Mouse (Mus musculus) heart, postnatal 25 days (tissue): ENCODE data around the gene Yod1. TPM values are rescaled to one million over a fixed set of nuclear protein-coding genes. Genes with fewer than 3 reads are reported as not detected.

Experiments used
- DNase-seq: peaks from one replicate; pipeline ENCODE4 v3.0.0; 2022; ENCODE audit warnings: low spot score
- intact Hi-C: fragments of 180-260 bp; cut with DNase I; formaldehyde crosslinking; loops from one replicate; pipeline ENCODE4 v1.15.1; 2025
- total RNA-seq, 2 experiments: library from RNA; stranded (reverse); gene quantifications; 2 replicates each; pipeline ENCODE4 v1.2.3; 2021

Gene Yod1
- total RNA-seq: 1 to 10 TPM; 4.6 to 5.8 TPM

DNA sequence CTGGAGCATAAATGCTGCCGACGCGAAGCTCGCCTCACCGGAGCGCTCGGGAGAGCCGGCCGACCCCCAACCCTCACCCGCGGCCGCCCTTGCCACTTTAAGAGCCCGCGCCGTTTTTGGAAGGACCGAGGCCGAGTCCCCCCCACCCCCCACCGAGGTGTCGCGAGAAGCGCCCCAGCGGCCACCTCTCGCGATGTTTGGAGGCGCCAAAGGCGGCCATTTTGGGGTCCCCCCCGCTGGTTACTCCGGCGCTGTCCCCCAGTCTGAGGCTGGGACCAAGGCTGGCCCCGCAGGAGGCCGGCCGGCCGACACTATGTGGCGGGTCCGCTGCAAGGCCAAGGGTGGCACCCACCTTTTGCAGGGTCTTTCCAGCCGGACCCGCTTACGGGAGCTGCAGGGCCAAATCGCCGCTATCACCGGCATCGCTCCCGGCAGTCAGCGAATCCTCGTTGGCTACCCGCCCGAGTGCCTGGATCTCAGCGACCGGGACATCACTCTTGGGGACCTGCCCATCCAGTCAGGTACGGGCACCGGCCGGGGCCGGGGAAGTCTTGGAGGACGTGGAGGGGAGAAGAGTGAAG, at the start of gene Yod1:
Yod1 (plus strand) TSS at position 37 of the 581 bp plus-strand sequence.
- DNase-seq: peak; percentile 79
- intact Hi-C loops: loop anchor here (10.0 kb wide), 1 partner anchor 337 kb away; no protein-coding TSS in a partner anchor

DNA sequence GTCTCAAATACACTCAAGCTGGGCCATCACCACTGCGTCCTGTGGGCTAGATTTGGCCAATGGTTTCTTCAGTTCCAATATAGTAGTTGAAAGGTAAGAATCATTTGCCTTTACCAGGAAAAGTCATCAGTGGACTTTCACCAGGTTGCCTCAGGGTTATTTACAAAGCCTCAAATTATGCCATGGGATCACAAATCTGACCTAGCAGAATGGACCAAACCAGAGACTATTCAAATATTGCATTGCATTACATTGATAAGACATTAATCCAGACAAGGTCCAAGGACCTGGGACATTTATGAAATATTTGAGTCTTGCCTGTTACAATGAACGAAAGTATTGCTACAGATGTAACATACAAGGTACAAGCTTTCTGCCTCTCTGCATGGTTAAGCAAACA, 38.6 kb upstream of the Yod1 start:
- no peak for DNase-seq
- intact Hi-C loops: no loop called here

DNA sequence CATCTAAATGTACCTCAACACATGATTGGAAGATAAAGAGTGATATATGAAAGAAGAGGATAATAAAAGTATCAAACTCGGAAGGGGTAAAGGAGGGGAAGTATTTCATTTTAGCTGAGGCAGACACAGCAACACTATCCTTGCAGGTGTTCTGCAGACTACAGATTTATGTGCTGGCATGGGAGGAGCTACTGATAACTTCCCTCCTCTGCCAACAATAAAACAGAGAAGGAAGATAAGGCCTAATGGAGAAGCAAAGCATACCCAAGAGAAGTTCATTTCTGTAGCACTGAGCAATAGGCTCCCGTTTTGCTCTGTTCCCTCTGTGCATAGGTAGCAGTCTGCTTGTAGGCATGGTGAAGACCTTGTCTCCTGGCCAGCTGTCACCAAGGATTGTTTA, 36.1 kb upstream of the Yod1 start:
- intact Hi-C loops: no loop called here
- DNase-seq: no peak

DNA sequence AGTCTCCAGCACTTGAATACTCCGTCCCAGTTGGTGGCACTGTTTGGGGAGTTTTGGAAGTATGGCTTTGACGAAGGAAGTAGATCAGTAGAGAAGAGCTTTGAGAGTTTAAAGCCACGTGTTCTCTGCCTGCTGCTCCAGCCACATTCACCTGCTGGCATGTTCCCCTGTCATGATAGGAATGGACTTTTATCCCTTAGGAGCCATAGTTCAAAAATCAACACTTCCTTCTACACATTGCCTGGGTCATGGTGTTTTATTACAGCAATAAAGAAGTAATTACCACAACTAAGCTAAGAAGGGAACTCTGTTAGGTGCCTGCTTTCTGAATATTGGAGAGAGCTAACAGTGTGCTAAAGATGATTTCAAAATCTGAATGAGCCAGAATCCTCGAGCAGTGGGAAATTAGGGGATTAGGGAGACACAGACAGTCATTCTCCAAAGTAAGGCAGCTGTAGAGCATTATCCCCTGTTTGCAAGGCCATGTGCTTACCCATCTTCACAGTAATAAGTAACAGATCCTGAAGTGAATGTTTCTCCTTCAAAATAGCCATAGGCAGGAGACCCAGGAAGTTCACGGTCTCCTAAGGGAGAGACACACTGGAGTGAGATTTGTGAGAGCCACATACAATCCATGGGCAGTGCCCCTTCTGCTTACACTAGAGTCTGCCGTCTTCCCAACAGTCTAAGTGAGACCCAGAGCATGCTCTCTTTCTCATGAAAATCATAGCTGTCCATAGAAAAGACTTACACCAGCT, 35.3 kb upstream of the Yod1 start:
- DNase-seq: no peak
- intact Hi-C loops: no loop called here

GRCm38 (mm10) chr1:130683905-130684304, 33.2 kb upstream of the Yod1 start:
- DNase-seq: no peak
- intact Hi-C loops: no loop called here

DNA sequence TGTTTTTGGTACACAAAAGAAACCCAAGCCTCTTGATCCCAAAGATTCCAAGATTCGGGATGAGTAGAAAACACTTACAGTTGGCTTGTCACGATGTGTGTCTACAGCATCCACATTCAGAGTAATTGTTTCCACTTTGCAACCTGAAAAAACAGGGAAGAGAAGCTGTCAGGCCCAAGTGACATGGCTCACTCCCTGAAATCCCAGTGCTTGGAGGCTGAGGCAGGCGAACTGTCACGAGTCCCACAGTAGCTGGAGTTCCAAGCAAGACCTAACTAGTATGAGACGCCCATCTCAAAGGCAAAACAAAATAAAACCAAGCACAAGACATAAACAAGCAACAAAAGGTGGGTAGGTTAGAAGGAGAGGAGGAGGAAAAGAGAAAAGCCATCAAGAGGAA, 18.5 kb upstream of the Yod1 start:
- DNase-seq: no peak
- intact Hi-C loops: no loop called here

- DNase-seq: peak; percentile 44
- intact Hi-C loops: no loop called here
These were observed 17.0 kb upstream of the Yod1 start for GRCm38 (mm10) chr1:130699937-130700633.

DNA sequence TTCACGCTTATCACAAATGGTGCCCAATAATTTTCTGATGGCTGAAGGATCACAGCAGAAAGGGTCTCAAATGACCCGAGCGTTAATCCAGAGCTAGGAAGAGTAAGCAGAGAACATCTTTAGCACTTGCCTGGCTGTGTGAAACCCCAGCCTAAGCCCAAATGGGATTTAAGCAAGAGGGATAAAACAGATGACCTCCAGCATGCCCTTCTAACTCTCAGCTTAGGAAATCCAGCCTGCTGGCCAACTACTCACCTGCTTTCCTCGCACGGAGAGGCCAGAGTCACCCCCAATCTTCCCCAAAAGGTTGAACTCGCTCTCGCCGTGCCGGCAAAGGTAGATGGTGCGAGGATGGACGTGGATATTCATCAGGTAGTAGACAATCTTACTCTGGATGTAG, 15.2 kb upstream of the Yod1 start:
- no peak for DNase-seq

GRCm38 (mm10) chr1:130703613-130704012, 13.5 kb upstream of the Yod1 start:
- DNase-seq: no peak
- intact Hi-C loops: no loop called here

More for the DNA sequence above, 15.2 kb upstream of the Yod1 start:
- intact Hi-C loops: no loop called here

DNA sequence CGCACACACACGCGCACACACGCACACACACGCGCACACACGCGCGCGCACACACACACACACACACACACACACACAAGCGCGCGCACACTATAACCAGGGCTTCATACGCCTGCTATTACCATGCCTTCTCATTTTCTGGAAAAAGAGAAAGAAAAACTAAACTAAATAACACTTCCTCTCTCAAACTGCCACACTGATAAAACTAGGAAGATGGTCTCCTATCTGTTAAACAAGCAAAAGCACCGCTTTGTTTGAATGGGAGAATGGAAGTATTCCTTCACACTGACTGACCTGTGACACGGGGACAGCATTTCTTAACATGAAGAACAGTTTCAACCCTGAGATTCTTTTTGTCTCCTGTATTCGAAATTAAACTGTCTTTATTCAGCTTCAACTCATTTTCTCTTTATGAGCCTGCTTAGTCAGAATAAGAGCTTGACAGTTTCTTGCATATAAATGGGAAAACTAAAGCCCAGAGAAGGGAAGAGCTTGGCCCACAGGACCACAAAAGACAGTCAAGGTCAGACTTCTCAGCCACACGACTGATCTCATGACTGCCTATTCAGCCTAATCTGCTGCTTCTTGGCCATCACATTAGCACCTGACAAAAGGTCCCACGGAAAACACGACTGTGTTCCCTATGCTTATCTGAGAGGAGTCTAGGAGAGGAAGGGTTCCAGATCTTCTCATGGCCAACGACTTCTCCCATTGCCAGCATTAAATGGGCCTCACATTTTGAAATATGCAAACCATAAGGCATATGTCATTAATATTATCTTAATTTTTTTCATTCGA, 6.6 kb upstream of the Yod1 start:
- DNase-seq: no peak
- intact Hi-C loops: loop anchor here (10.0 kb wide), 1 partner anchor 344 kb away; no protein-coding TSS in a partner anchor

DNA sequence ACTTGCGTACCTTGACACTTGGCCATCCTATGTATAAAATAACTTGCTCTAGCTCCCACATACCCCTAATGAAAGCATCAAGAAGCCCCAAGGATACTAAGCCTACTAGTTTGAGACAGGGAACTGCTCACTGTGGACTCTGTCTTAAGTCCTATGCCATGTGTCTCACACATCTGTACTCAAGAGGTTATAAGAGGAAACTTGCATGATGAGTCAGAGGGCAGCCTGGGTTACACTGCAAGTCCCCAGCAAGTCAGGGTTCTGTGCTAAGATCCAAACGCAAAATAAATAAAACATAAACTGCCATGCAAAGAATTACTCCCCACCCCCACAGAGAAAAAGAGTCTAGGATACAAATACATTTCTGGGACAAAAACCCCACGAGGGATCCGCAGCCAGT, 3.1 kb upstream of the Yod1 start:
- no peak for DNase-seq
- intact Hi-C loops: loop anchor here (10.0 kb wide), 1 partner anchor 341 kb away; no protein-coding TSS in a partner anchor

GRCm38 (mm10) chr1:130715561-130716217, 1.4 kb upstream of the Yod1 start, which contains the start of gene Gm29427:
Gene Gm29427 (minus strand): TSS chr1:130715799.
- intact Hi-C loops: loop anchor here (10.0 kb wide), 1 partner anchor 339 kb away; no protein-coding TSS in a partner anchor
- peak; percentile 85 for DNase-seq

GRCm38 (mm10) chr1:130716218-130716512, 962 bp upstream of the Yod1 start:
- DNase-seq: no peak
- intact Hi-C loops: loop anchor here (10.0 kb wide), 1 partner anchor 339 kb away; no protein-coding TSS in a partner anchor

- intact Hi-C loops: loop anchor here (10.0 kb wide), 1 partner anchor 338 kb away; no protein-coding TSS in a partner anchor
- no peak for DNase-seq
These were observed 425 bp upstream of the Yod1 start for GRCm38 (mm10) chr1:130716513-130717290.

- intact Hi-C loops: no loop called here
- no peak for DNase-seq
These were observed 7.1 kb downstream of the Yod1 start for GRCm38 (mm10) chr1:130724206-130724605.

DNA sequence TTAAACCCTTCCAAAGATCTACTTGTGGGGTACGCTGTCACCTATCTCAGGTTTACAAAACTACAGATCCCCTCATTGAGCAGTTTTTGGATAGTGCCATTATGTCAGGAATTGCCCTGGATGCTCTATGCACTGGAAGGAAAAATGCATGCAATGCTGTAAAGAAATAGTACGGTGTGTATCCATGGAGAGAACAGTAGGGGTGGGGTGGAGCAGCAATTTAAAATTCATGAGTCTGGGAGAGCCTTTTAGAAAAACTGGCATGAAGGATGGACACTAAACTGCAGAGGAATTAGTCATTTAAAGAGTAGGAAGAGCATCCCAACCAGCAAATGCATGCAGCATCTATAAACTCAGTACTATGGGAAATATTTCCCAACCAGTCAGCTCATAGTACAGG, 9.3 kb downstream of the Yod1 start:
- no peak for DNase-seq
- intact Hi-C loops: no loop called here

- intact Hi-C loops: no loop called here
- no peak for DNase-seq
These were observed 10.9 kb downstream of the Yod1 start for GRCm38 (mm10) chr1:130728070-130728469.

- DNase-seq: no peak
- intact Hi-C loops: no loop called here
These were observed 11.6 kb downstream of the Yod1 start for GRCm38 (mm10) chr1:130728708-130729107.

DNA sequence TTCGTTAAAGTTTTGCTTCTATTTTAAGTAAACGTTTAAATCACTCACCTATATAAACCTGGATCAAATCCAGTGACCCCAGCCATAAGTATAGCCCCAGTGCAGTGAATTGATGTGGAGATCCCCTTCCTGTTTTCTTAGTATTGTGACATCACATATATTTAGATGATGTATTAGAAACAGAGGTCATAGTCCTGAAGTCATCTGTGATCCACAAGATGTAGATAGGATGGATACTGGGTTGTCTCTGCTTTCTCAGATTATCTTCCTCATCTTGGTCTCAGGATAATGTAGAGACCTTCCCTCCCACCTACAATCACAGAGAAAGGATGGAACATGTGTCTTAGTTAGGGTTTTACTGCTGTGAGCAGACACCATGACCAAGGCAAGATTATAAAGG, 12.0 kb downstream of the Yod1 start, which contains the start of gene Pfkfb2:
Pfkfb2 (minus strand) TSS at position 101 of the 400 bp plus-strand sequence.
- no peak for DNase-seq
- intact Hi-C loops: no loop called here
